8 mouse cellular contexts compared by ENCODE assay signal in genomic region chr13:43365825-43366184, GRCm38 (mm10). TPM values are rescaled to one million over a fixed set of nuclear protein-coding genes. Genes with fewer than 3 reads are reported as not detected.
DNase-seq lines count a peak whose midpoint lies in the region; ATAC-seq and TF ChIP-seq lines count a peak whose summit lies in the region.

No protein-coding gene starts in this region.

- peak overlapping the region; percentile 40 for H3K4me2 ChIP-seq in CH12.LX (ENCODE audit: insufficient read depth, low read depth, poor library complexity, severe bottlenecking)
- H3K4me2 ChIP-seq in forebrain, postnatal 0 days (ENCODE audit: low read depth): peak overlapping the region; percentile 84
- peak overlapping the region; percentile 86 for H3K4me2 ChIP-seq in liver, embryonic 15.5 days

- peak overlapping the region; percentile 46 for H3K9ac ChIP-seq in CH12.LX (ENCODE audit: insufficient read depth, low read depth)
- peak overlapping the region; percentile 76 for H3K9ac ChIP-seq in forebrain, postnatal 0 days
- H3K9ac ChIP-seq in liver, embryonic 15.5 days: peak overlapping the region; percentile 58

- H3K4me3 ChIP-seq in erythroblast, embryonic 14.5 days (replicated peaks): peak overlapping the region; percentile 71
- H3K4me3 ChIP-seq in CH12.LX (replicated peaks in 1 of 3; ENCODE audit: low read depth in 2 of 3, low read length in 2 of 3, poor library complexity in 1 of 3): peak overlapping the region; percentile 64 to 76 (median 70)
- peak overlapping the region; percentile 65 for H3K4me3 ChIP-seq in forebrain, postnatal 0 days (ENCODE audit: low read depth, low read length)
- peak overlapping the region; percentile 69 for H3K4me3 ChIP-seq in liver, embryonic 15.5 days (replicated peaks)

- 8% methylated on average over 11 of the region's 11 CpGs for WGBS in forebrain, postnatal 0 days
- WGBS in liver, embryonic 15.5 days (ENCODE audit: insufficient replicate concordance): 7% methylated on average over 11 of the region's 11 CpGs

- no peaks in the 10 kb centered on the region for H3K27me3 ChIP-seq in erythroblast, embryonic 14.5 days (ENCODE audit: control insufficient read depth)
- no peaks in the 10 kb centered on the region for H3K27me3 ChIP-seq in CH12.LX (replicated peaks)
- H3K27me3 ChIP-seq in forebrain, postnatal 0 days (ENCODE audit: insufficient read depth, low read length): no peaks in the 10 kb centered on the region
- H3K27me3 ChIP-seq in liver, embryonic 15.5 days: no peaks in the 10 kb centered on the region

- no peak for TF ChIP-seq CTCF in CH12.LX (conservative IDR thresholded peaks at IDR 0.05 in 1 of 2, IDR thresholded peaks at IDR 0.05 in 1 of 2; ENCODE audit: low read depth in 2 of 2, low read length in 2 of 2)
- TF ChIP-seq CTCF in forebrain, postnatal 0 days (IDR thresholded peaks at IDR 0.05; ENCODE audit: low read depth): no peak

- dilution Hi-C loops in CH12.LX (cut with MboI; ENCODE audit: extremely low pct_ligation_motif_present, extremely low pct_unique_long_range_greater_than_20kb, low sequenced_read_pairs): no loop called here

- no peak for ATAC-seq in erythroblast, adult 5-6 weeks (replicated peaks; ENCODE audit: low FRiP score, poor library complexity, severe bottlenecking)
- no peak; the same call in 1 of the 2 replicates for ATAC-seq in forebrain, postnatal 0 days
- ATAC-seq in liver, embryonic 15.5 days (ENCODE audit: insufficient read depth): peak; percentile 26; the same call in 1 of the 2 replicates

- no peaks in the 10 kb centered on the region for H3K9me3 ChIP-seq in erythroblast, embryonic 14.5 days (ENCODE audit: control insufficient read depth, low read length)
- H3K9me3 ChIP-seq in CH12.LX (replicated peaks; ENCODE audit: low read length): peaks cover 3% of the 10 kb centered on the region
- H3K9me3 ChIP-seq in forebrain, postnatal 0 days (ENCODE audit: low read length): no peaks in the 10 kb centered on the region
- H3K9me3 ChIP-seq in liver, embryonic 15.5 days (replicated peaks): no peaks in the 10 kb centered on the region

- TF ChIP-seq RAD21 in CH12.LX (IDR thresholded peaks at IDR 0.05; ENCODE audit: low read depth, low read length): no peak

- no peaks in the 10 kb centered on the region for H3K79me2 ChIP-seq in CH12.LX (replicated peaks; ENCODE audit: control insufficient read depth, extremely low read depth, insufficient read depth, poor library complexity, severe bottlenecking)

- 0 out of 2 replicates have a peak, but pooled peaks cover 2% of the 10 kb centered on the region for H3K36me3 ChIP-seq in erythroblast, embryonic 14.5 days (ENCODE audit: control insufficient read depth)
- peaks cover 0 to 4% of the 10 kb centered on the region in 2 experiments for H3K36me3 ChIP-seq in CH12.LX (replicated peaks in 1 of 2; ENCODE audit: control insufficient read depth in 1 of 2, insufficient read depth in 1 of 2, low read length in 1 of 2)
- H3K36me3 ChIP-seq in forebrain, postnatal 0 days (ENCODE audit: insufficient read depth): peaks cover 3% of the 10 kb centered on the region
- H3K36me3 ChIP-seq in liver, embryonic 15.5 days (replicated peaks): peaks cover 2% of the 10 kb centered on the region; the same call in 1 of the 2 replicates

- in situ Hi-C loops in CH12.LX (cut with MboI; ENCODE audit: low pct_ligation_motif_present, low pct_unique_long_range_greater_than_20kb, low sequenced_read_pairs): loop anchor here (10.0 to 25.0 kb wide), 2 partner anchors 59 to 371 kb away; no protein-coding TSS in a partner anchor

- H3K4me1 ChIP-seq in erythroblast, embryonic 14.5 days (ENCODE audit: control insufficient read depth): peaks cover 11% of the 10 kb centered on the region
- peaks cover 0 to 8% of the 10 kb centered on the region in 2 experiments; a peak in 2 of 4 replicates for H3K4me1 ChIP-seq in CH12.LX (ENCODE audit: control insufficient read depth in 1 of 2, insufficient read depth in 2 of 2)
- peaks cover 6% of the 10 kb centered on the region for H3K4me1 ChIP-seq in forebrain, postnatal 0 days (ENCODE audit: insufficient read depth)
- H3K4me1 ChIP-seq in liver, embryonic 15.5 days (replicated peaks): peaks cover 12% of the 10 kb centered on the region

- no peak overlapping the region for H3K27ac ChIP-seq in CH12.LX (ENCODE audit: insufficient read depth, low read depth)
- H3K27ac ChIP-seq in forebrain, postnatal 0 days (ENCODE audit: low read depth, low read length): peak overlapping the region; percentile 77
- H3K27ac ChIP-seq in liver, embryonic 15.5 days (replicated peaks): no peak overlapping the region

- TF ChIP-seq EP300 in CH12.LX (IDR thresholded peaks at IDR 0.05; ENCODE audit: low read length): no peak

- no peak for DNase-seq in CH12.LX (ENCODE audit: extremely low read depth)
- DNase-seq in forebrain, postnatal 0 days: no peak
- DNase-seq in yolk sac, embryonic 10.5 days (ENCODE audit: low spot score): no peak
- DNase-seq in frontal cortex, postnatal 14 days (ENCODE audit: low spot score in 2 of 2): no peak
- no peak for DNase-seq in cerebellum, postnatal 4 days (ENCODE audit: low spot score in 2 of 2)

- no peak for TF ChIP-seq POLR2A in CH12.LX (IDR thresholded peaks at IDR 0.05; ENCODE audit: low read depth, low read length)

TF ChIP-seq in CH12.LX, 34 proteins besides CTCF, POLR2A, EP300 and RAD21:
- TF ChIP-seq MYC (IDR thresholded peaks at IDR 0.05; ENCODE audit: low read depth, low read length) (0 out of 2 replicates have a peak, but pooled peaks have one; percentile 3), MAX (IDR thresholded peaks at IDR 0.05; ENCODE audit: low read length) (no peak), JUND (conservative IDR thresholded peaks at IDR 0.05; ENCODE audit: low read depth, low read length) (no peak), SMC3 (IDR thresholded peaks at IDR 0.05; ENCODE audit: low read depth, low read length) (no peak), IRF4 (IDR thresholded peaks at IDR 0.05; ENCODE audit: low read depth, low read length) (no peak; the same call in 1 of the 2 replicates), ELF1 (IDR thresholded peaks at IDR 0.05; ENCODE audit: low read depth, low read length) (no peak), NRF1 (IDR thresholded peaks at IDR 0.05; ENCODE audit: low read depth, low read length) (no peak), HCFC1 (IDR thresholded peaks at IDR 0.05; ENCODE audit: low read depth, low read length) (no peak), PAX5 (IDR thresholded peaks at IDR 0.05; ENCODE audit: low read length) (no peak), CHD1 (IDR thresholded peaks at IDR 0.05; ENCODE audit: low read depth, low read length) (no peak), BHLHE40 (IDR thresholded peaks at IDR 0.05; ENCODE audit: low read depth, low read length) (peak; percentile 15; the same call in 1 of the 2 replicates), MAFK (IDR thresholded peaks at IDR 0.05; ENCODE audit: insufficient replicate concordance, low read length) (no peak), JUN (IDR thresholded peaks at IDR 0.05; ENCODE audit: insufficient read depth, low read depth, low read length) (no peak)

RNA-seq across cellular contexts. Expression of gene Sirt5, which starts 0.5 kb away (rescaled TPM):
- 0.14 and 0.17 TPM in 2 replicates for polyA plus RNA-seq in erythroblast, embryonic 14.5 days (2012)
- not detected in 2 replicates for total RNA-seq in erythroblast, adult 5-6 weeks (2015; ENCODE audit: low replicate concordance)
- total RNA-seq in erythroblast, adult 5-6 weeks (2017; ENCODE audit: low replicate concordance): 0.34 and 3.1 TPM in 2 replicates
- 6.3 and 8.2 TPM in 2 replicates for total RNA-seq in CH12.LX (2012; rRNA removed)
- total RNA-seq in CH12.LX (2014; rRNA removed): 11.3 and 12.8 TPM in 2 replicates
- 9.3 and 11.3 TPM in 2 replicates for polyA plus RNA-seq in CH12.LX (2012; ENCODE audit: insufficient read length, low read depth)
- 22.7 and 22.8 TPM in 2 replicates for total RNA-seq in forebrain, postnatal 0 days (2014; rRNA removed)
- polyA plus RNA-seq in forebrain, postnatal 0 days (2015; fragmentation: Nextera tagmentation; extraction: Ambion mirVana): 26.8 and 29.0 TPM in 2 replicates
- polyA plus RNA-seq in liver, embryonic 15.5 days (2015; fragmentation: Nextera tagmentation; extraction: Ambion mirVana): 5.3 and 5.4 TPM in 2 replicates

RNA-seq across cellular contexts. Expression of gene Nol7, which starts 32.4 kb away (rescaled TPM):
- 24.4 and 27.4 TPM in 2 replicates for polyA plus RNA-seq in erythroblast, embryonic 14.5 days (2012)
- total RNA-seq in erythroblast, adult 5-6 weeks (2015; ENCODE audit: low replicate concordance): 22.7 and 24.5 TPM in 2 replicates
- total RNA-seq in erythroblast, adult 5-6 weeks (2017; ENCODE audit: low replicate concordance): 43.2 and 47.4 TPM in 2 replicates
- total RNA-seq in CH12.LX (2012; rRNA removed): 165 and 167 TPM in 2 replicates
- 260 and 278 TPM in 2 replicates for total RNA-seq in CH12.LX (2014; rRNA removed)
- polyA plus RNA-seq in CH12.LX (2012; ENCODE audit: insufficient read length, low read depth): 317 and 329 TPM in 2 replicates
- 92.9 and 139 TPM in 2 replicates for total RNA-seq in forebrain, postnatal 0 days (2014; rRNA removed)
- polyA plus RNA-seq in forebrain, postnatal 0 days (2015; fragmentation: Nextera tagmentation; extraction: Ambion mirVana): 179 and 245 TPM in 2 replicates
- polyA plus RNA-seq in liver, embryonic 15.5 days (2015; fragmentation: Nextera tagmentation; extraction: Ambion mirVana): 78.1 and 94.2 TPM in 2 replicates
